Mouse (Mus musculus) CD4-positive, CD25-positive, alpha-beta regulatory T cell, adult 4 months (primary cell): ENCODE results near the gene Cdc42bpa. TPM values are rescaled to one million over a fixed set of nuclear protein-coding genes. Genes with fewer than 3 reads are reported as not detected.

Experiments used
- ATAC-seq: one replicate; pipeline ENCODE4 v1.8.0; 2017
- polyA plus RNA-seq, 2 experiments: library from polyadenylated mRNA; unstranded; fragments of 100-300 nt; shearing (Covaris generic); gene quantifications; one replicate each; pipeline ENCODE4 v1.2.1; 2017

Cdc42bpa gene
- polyA plus RNA-seq, 2 experiments from 2014 or later: 0.36 to 0.43 TPM

DNA sequence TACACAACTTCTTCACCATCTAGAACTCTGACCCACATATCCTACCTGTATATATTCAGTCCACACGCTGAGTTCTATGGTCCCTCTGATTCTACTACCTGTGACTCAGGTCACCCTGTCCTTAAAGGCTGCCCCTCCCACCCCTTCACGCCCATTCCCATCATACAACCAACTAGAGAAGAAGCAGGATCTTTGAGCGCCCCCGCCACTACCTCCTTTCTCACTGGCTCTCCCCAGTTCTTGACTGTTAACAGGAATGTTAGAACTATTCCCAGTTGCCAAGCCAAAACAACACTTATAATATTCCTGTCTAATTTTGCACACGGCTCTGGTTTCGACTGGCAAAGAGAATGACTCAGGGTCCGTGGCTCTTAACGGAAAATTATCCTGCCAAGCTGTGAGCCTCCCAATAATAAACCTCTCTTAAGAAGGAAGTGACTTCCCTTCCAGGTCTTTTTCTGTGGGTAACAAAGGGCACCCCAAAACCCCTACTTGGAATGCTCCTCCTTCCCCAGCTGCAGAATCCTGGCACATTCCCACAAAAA, 233.2 kb downstream of the Cdc42bpa start:
- ATAC-seq: no peak

DNA sequence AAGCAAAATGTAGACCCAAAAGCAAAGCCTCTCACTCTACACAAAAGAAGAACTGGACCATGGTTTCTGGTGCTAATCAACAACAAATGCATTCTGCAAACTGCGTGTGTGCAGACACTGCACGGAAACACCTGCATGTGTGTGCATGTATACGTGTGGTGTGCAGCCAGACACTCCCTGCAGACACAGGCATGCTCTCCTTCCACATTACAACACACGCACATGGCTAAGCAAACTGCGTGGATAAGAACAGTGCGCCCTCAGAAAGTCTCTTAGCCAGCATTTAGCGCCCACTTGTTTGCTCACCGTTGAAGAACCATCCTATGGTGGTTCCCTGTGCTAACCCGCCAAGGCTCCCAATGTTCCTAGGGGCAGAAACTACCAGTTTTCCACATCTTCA, 233.8 kb downstream of the Cdc42bpa start:
- no peak for ATAC-seq

DNA sequence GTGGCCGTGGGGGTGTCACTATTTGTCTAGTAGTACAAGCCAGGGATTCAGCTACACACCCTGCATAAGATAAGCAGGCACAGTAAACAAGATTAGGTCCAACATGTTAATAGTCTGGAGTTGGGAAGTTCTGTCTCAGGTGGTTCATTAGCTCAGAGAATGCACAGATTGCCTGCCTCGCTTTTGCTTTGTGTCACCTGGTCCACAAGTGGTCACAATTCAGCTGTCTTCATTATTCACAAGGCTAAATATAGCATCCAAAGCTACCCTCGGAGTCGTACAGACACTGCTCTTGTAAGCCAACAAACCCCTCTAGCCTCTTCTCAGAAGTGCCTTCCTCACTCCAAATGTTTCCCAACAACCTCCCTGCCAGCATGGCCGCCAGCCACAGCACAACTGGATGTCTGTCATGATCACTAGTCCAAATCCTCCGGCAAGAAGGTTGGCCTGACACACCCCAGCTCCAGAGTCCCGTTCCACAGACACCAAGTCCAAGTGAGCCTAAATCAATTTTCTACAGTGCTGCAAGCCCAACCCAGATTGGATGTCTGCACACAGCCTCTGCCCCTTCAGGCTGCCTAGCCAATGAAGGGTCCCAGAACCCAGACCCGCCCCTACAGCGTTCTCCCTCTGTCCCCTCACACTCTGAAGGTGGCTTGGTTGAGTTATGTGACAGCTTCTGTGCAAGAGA, 234.7 kb downstream of the Cdc42bpa start:
- ATAC-seq: no peak

DNA sequence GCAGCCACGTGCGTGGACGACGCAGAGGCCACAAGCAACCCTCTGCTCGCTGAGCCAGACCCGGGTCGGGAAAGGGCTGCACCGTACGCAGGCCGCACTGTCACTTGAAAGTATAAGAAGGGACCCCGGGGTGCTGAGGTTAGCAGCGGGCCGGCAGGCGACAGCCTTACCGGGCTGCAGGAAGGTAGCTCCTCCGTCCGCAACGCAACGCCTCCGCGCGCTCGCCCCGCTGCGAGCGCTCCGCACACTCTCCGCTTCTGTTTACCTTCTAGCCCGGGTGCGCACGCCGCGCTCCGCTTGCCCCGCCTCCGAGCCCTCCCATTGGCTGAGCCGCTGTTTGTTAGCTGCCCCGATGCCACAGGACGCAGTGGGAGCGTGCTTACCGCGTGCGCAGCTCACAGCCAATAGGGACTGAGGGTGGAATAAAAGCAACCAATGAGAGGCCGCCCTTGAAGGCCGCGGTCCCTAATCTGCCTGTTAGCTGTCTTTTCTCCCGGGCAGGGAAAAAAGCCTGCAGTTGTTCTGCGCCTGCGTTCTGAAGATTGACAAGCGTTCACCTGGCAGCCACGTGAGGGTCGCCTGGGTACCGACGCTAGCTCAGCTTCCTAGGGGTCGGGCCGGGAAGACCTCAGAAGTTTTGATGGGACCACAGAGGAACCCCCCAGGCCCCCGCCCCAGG, 235.6 kb downstream of the Cdc42bpa start:
- ATAC-seq: peak; percentile 89

DNA sequence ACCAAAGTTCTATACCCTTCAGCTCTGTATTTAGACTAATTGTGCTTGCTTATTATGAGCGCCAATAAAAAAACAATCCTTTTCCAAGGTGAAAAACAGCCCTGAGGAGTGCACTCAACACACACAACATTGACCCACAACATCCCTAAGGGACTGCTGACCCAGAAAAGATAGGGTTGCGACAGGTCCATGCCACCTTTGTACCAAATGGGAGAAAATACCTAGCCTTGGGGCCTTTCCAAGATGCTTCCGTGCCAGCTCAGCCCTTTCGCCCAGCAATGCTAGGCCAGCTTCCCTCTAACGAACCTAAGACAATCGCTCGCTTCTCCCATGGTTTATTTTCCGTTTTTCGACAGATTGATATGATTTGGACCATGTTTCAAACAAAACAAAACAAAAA, 236.2 kb downstream of the Cdc42bpa start:
- no peak for ATAC-seq

DNA sequence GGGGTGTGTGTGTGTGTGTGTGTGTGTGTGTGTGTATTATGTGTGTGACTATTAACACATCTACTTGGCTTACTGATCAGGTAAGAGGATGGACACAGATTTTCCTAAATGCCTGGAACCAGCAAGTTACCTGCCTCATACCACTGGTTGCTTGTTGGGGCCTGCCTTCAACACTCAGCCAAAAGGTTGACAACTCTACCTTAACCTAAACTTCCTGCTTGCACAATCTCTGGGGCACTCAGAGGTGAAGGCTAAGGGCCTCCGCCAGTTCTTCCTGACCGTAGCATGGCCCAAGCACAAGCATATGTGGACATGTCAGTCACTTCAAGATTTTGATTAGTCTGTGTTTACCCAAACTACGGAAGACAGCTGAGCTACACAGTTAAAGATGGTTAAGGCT, 237.7 kb downstream of the Cdc42bpa start:
- no peak for ATAC-seq

DNA sequence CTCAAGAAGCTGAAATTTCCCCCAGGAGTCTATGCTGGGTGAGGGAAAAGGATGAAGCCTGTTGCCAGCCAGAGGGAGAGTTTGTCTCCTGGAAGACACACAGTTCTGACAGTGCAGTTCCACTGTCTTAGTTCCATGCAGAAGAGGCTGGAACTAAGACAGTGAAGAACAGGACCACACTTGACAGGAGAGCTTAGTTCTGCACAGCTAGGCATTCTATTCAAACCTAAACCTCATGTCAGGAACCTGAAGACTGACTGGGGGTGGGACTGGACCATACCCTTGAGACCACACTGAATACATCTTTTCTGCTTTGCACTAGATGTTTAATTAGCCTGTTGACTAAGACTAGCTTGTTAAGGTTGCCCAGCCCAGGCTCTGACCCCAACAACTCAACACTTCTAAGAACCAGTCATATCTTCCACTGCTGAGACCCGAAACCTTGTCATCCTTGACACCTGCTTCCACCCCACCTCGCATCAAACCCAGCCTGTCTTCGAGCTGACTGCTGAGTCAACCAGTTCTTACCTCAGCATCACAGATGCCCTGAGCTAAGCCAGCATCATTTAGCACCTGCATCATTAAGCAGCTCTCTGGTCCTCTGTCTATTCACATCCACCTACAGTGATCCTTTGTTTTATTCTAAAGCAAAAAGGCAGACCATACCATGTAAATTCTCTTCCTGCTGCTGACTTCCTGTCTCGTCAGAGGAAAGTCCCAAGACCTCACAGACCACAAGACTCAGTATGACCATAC, 238.9 kb downstream of the Cdc42bpa start, which contains the start of gene Coq8a:
Gene Coq8a (minus strand): TSS at position 644 of the 756 bp plus-strand sequence.
- peak; percentile 56 for ATAC-seq

DNA sequence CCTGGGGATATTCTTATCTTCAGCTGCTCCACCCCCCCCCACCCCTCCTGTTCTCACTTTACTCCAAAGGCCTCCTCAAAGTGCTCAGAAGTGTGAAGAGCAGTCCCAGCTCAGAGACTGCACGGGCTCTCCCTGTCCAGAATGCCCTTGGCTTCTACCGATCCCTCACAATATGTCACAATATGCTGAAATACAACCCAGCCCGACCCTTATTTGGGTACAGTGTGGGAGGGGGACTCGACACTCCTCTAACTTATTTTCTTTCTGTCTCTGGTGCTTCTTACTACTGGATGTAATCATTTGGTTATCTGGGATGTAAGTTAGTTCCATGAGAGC, 239.4 kb downstream of the Cdc42bpa start:
- ATAC-seq: no peak

DNA sequence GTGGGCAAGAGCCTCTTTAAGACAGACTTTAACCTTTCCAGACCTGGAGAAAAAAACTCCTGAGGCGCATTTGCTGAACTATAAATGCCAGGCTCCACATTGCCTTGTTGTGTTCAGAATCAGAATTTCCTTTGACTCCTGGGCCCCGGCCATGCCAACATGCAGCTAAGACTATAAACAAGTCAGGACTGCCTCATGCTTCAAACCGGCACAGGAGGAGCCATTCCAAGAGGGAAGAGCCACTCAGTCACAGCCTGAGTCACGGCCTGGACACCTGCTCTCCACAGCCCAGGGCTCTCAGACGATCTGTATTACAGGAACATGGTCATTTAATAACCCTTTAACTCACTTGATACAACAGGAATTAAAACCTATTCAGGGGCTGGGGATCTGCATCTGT, 240.4 kb downstream of the Cdc42bpa start:
- no peak for ATAC-seq

DNA sequence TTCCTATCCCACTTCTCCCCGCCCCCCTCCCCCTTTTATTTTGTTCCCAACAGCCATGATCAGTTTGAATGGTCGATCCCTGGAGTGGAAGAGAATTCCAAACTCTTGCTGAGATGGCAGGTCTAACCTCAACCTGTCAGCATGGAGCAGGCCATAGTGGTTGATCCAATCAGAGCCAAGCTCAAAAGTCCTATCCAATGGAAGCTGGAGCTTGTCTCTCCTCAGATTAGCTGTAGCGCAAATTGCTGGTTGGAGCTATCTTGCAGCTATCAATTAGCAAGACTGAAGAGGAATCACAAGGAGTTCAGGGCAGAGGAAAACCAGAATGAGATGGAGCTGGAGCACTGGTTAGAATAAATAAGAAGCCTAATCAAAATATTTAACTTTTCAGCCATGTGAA, 248.1 kb downstream of the Cdc42bpa start:
- ATAC-seq: no peak

DNA sequence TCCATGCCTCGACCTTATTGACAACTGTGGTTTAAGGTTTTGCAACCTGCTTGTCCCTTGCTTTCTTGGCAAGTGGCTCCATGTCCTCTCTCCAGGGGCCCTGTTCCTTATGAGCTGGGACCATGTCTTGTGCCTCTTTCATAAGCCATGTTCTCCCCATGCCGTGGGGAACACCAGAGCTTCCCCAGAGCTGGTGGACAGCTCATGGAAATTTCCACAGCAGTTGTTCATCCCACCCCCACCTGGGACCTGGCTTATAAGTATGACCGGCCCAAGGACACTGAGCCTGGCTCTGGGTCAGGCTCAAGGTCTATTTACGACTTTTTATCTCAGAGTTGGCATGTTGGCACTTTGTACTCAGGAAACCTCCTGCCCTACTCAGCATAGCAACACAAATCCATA, 249.8 kb downstream of the Cdc42bpa start:
- no peak for ATAC-seq

DNA sequence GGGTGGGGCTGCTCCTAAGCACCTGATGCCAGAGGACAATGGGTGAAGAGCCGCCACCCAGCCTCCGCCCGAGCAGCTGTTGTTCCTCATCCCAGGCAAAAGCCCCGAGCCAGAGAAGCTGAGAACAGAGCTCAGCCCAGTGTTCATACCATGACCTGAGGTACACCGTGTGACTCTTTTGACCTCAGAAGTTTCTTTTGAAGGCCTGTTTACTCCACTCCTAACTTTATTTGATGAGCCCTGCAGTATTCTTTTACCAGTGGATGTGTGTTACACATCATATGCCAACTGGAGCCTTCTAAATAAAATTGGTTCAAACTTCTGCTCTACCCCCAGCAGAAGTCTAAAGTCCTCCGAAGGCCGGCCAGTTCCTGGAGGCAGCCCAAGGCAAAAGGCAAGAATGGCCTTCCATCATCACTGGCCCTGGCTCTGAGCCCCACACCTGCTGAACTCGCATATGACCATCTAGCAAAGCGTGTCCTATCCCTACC, 250.6 kb downstream of the Cdc42bpa start:
- no peak for ATAC-seq

DNA sequence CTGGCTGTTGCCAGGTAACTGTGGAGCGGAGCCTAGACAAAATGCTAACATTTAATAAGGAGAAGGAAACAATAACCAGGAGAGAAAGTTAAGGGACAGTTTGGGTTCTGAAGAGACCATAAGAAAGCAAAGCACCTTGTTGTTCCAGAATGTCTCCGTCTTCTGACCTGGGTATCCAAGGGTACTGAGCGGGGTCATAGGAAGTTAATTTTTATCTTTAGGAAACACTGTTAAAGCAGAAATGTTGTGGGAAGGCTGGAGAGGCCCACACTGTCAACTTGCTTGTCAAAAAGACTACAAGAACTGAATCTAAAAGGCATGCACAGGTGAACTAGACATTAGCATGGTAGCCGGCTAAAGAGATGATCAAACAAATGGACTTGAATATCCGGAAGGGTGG, 252.6 kb downstream of the Cdc42bpa start:
- ATAC-seq: no peak

DNA sequence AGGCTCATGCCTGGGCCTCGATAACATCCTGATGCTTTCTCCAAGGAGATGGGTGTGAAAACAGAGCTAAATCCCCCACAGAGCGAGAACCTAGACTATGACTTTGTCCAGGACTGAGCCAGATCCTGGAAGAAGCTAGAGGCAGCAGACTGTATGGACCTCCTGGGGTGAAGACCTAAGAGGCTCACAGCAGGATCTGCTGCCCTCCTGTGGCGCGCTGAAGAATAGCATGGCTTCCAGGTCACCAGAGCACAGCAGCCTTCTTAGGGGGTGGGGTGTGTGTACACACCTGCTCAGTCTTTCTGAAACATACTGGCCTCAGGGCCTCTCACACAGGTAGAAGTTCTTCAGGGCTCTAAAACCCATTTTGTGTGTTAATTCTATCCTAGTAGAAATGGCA, 254.8 kb downstream of the Cdc42bpa start:
- ATAC-seq: peak; percentile 96

Other genes with a start within 250 kb of the Cdc42bpa start
- gene Kif28, start 215.2 kb upstream of the Cdc42bpa start, polyA plus RNA-seq: not detected
- gene Gm10518, start 157.1 kb upstream of the Cdc42bpa start, polyA plus RNA-seq: not detected
- gene Ahctf1, start 156.8 kb upstream of the Cdc42bpa start, polyA plus RNA-seq: 10 to 100 TPM; 24.3 to 25.5 TPM
- gene Coq8a, start 239.1 kb downstream of the Cdc42bpa start, polyA plus RNA-seq: 10 to 100 TPM; 46.1 to 67.9 TPM